Mouse (Mus musculus): ENCODE results near the gene Fbn1.

GRCm38 (mm10) chr2:125544986-125545385, 37.2 kb upstream of the Fbn1 start:
- no peak for TF ChIP-seq CTCF (IDR thresholded peaks at IDR 0.05; ENCODE audit: low read depth)
- no peak for TF ChIP-seq EP300 (IDR thresholded peaks at IDR 0.05; ENCODE audit: low read depth)

All from liver, embryonic 14.5 days (tissue).